Mouse (Mus musculus): ENCODE data around the gene Elmo3.

- TF ChIP-seq GATA1 (IDR thresholded peaks at IDR 0.05; ENCODE audit: borderline replicate concordance, low read length) (no peak), FLI1 (IDR thresholded peaks at IDR 0.05; ENCODE audit: low read length) (no peak)
Observed at GRCm38 (mm10) chr8:105269075-105269458, 36.3 kb upstream of the Elmo3 start.
